Mouse (Mus musculus) adrenal gland, adult 10 weeks (tissue): ENCODE results near the gene 9130230L23Rik. TPM values are rescaled to one million over a fixed set of nuclear protein-coding genes. Genes with fewer than 3 reads are reported as not detected.

Source experiments
- polyA plus RNA-seq: library from polyadenylated mRNA; stranded (reverse); fragments of 350-450 nt; fragmentation: Illumina TruSeq; extraction: RNeasy Lipid Tissue Mini Kit (QIAGEN cat#74804); gene quantifications from one replicate; pipeline ENCODE4 v1.2.3, GENCODE M21; 2014; ENCODE audit warnings: low read depth, low replicate concordance

The 9130230L23Rik gene
- polyA plus RNA-seq, result 0.41 TPM

DNA sequence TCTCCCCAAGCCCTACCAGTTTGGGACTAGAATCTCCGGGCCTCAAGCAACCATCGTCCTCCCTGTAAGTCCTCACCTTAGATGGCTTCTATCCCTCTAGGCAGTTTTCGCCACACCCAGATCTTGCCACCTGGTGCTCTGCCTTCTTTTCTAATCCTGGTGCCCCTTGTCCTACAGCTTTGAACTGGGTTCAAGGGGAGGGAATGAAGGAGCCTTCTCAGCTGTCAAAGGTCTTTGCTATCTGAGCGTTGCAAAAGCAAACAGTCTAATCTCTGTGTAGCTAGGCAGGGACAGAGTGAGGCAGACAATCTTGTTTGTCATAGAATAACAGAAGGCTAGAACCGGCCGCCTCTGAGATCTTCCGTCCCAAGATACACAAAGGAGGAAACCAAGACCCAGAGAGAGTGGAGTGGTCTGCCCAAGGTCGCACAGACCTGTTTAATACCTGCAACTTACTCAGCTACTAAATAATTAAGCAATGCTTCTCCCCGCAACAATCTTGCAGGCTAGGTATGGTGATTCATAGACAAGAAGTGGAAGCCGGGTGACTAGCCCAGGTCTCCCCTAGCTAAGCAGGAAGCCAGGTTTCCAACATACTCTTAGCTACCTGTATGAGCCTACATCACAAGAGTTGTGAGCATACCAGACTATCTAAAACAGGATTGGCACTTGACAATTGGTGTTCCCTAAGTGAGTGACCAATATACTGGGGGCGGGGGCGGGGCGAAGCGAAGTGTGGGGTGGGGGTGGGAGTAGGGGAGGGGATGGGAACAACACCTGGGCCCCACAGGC, at the start of gene 9130230L23Rik:
9130230L23Rik (minus strand) TSS at position 152 of the 792 bp plus-strand sequence.

DNA sequence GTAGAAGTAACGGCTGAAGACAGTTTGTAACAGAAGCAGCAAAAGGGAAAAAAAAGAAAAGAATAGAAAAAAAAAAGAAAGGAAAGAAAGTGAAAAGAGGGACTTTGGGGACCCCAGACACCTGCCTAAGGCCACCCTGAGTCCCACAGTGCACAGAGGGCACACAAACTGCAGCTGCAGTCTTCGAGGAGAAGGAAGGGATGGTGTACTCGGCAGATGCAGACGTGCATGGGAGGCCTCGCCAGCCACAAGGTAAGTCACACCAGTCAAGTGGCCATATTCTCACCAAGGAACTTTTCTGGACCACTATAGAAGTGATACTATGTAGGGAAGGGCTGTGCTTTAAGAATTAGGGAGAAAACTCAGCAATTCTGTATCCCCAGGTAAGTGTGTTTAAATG, 69.3 kb downstream of the 9130230L23Rik start, which contains the start of gene Chrna9:
Chrna9 (plus strand) TSS at position 139 of the 400 bp plus-strand sequence.

Other genes starting within 250 kb of the 9130230L23Rik start
- gene N4bp2, start 240.8 kb downstream of the 9130230L23Rik start, polyA plus RNA-seq, result 20.8 TPM
- gene Rhoh, start 143.1 kb downstream of the 9130230L23Rik start, polyA plus RNA-seq, result 0.29 TPM
- not detected for gene Chrna9, start 69.4 kb downstream of the 9130230L23Rik start, polyA plus RNA-seq
- gene Rbm47, start 168.8 kb upstream of the 9130230L23Rik start, polyA plus RNA-seq, result 47.7 TPM